Mouse (Mus musculus) neural tube, embryonic 14.5 days (tissue): ENCODE results near the gene Fignl2. TPM values are rescaled to one million over a fixed set of nuclear protein-coding genes. Genes with fewer than 3 reads are reported as not detected.

ENCODE experiments used
- ATAC-seq: fragments of 200-750 bp; cut with Nextera tagmentation; 2 replicates; pipeline ENCODE4 v1.8.0; 2017; ENCODE audit warnings: low read depth, mild to moderate bottlenecking, moderate TSS enrichment, moderate library complexity
- H3K27ac ChIP-seq: fragments of 300-500 bp; sonication (generic); 2 replicates; pipeline ENCODE4 v1.5.1; 2014; ENCODE audit warnings: low read depth, mild to moderate bottlenecking, control low read depth, low read length, moderate library complexity, mixed read lengths
- H3K27me3 ChIP-seq: fragments of 300-500 bp; sonication (generic); 2 replicates; pipeline ENCODE4 v1.6.1; 2014; ENCODE audit warnings: low read length; ENCODE audit not compliant: control insufficient read depth, insufficient read depth
- H3K36me3 ChIP-seq: fragments of 300-500 bp; sonication (generic); 2 replicates; pipeline ENCODE4 v1.6.1; 2014; ENCODE audit warnings: low read length, mixed read lengths; ENCODE audit not compliant: control insufficient read depth, insufficient read depth
- H3K4me1 ChIP-seq: fragments of 300-500 bp; sonication (generic); 2 replicates; pipeline ENCODE4 v1.6.1; 2014; ENCODE audit warnings: low read length; ENCODE audit not compliant: control insufficient read depth, insufficient read depth
- H3K4me2 ChIP-seq: fragments of 300-500 bp; sonication (generic); 2 replicates; pipeline ENCODE4 v1.6.1; 2014; ENCODE audit warnings: mild to moderate bottlenecking, low read depth, low read length, control low read depth
- H3K4me3 ChIP-seq: fragments of 300-500 bp; sonication (generic); 2 replicates; pipeline ENCODE4 v1.5.1; 2014; ENCODE audit warnings: low read depth, low read length, control low read depth, mixed read lengths
- H3K9ac ChIP-seq: fragments of 300-500 bp; sonication (generic); replicated peaks from 2 replicates; pipeline ENCODE4 v1.6.1; 2014; ENCODE audit warnings: low read depth, mild to moderate bottlenecking, control low read depth, low read length, mixed read lengths
- H3K9me3 ChIP-seq: fragments of 300-500 bp; sonication (generic); 2 replicates; pipeline ENCODE4 v1.6.1; 2016; ENCODE audit warnings: low read length; ENCODE audit not compliant: control insufficient read depth
- WGBS: fragments of 180-500 bp; shearing (Covaris S2); extraction: QIAGEN DNeasy Blood & Tissue Kit; methylation state at CpG from one replicate; pipeline ENCODE4 v1.1.7; 2014; 5-methylcytosine and 5-hydroxymethylcytosine counted together
- polyA plus RNA-seq: library from polyadenylated mRNA; unstranded; fragments of >200 nt; fragmentation: Nextera tagmentation; extraction: Ambion mirVana; gene quantifications from 2 replicates; pipeline ENCODE4 v1.2.1, GENCODE M21; 2014

The Fignl2 gene
- polyA plus RNA-seq, 1 experiment from 2014 or later, result 0.12 TPM

GRCm38 (mm10) chr15:101094979-101095378, 16.6 kb upstream of the Fignl2 start:
- Histone ChIP-seq H3K36me3 (no peaks in the 10 kb centered on the region), H3K27me3 (no peaks in the 10 kb centered on the region), H3K27ac (no peak overlapping the region), H3K9ac (no peak overlapping the region), H3K4me3 (no peak overlapping the region), H3K4me2 (no peak overlapping the region), H3K9me3 (no peaks in the 10 kb centered on the region), H3K4me1 (peaks cover 20% of the 10 kb centered on the region)
- ATAC-seq, result no peak
- 58% methylated on average over 9 of the region's 9 CpGs for WGBS

- peaks cover 20% of the 10 kb centered on the region for H3K4me1 ChIP-seq
- no peaks in the 10 kb centered on the region for H3K27me3 ChIP-seq
- H3K36me3 ChIP-seq, result no peaks in the 10 kb centered on the region
- 0 out of 2 replicates have a peak overlapping the region, but pooled peaks have one; percentile 16 for H3K27ac ChIP-seq
- H3K4me3 ChIP-seq, result no peak overlapping the region
- H3K9me3 ChIP-seq, result no peaks in the 10 kb centered on the region
- 39% methylated on average over 6 of the region's 6 CpGs for WGBS
- H3K4me2 ChIP-seq, result no peak overlapping the region
- no peak for ATAC-seq
- no peak overlapping the region for H3K9ac ChIP-seq
Measured at GRCm38 (mm10) chr15:101093988-101094387, 15.6 kb upstream of the Fignl2 start.

GRCm38 (mm10) chr15:101092829-101093648, 14.7 kb upstream of the Fignl2 start:
- Histone ChIP-seq H3K4me3 (no peak overlapping the region), H3K4me1 (peaks cover 17% of the 10 kb centered on the region), H3K27me3 (no peaks in the 10 kb centered on the region), H3K4me2 (peak overlapping the region; percentile 28; the same call in 1 of the 2 replicates), H3K36me3 (no peaks in the 10 kb centered on the region), H3K9me3 (no peaks in the 10 kb centered on the region), H3K9ac (no peak overlapping the region), H3K27ac (peak overlapping the region; percentile 76)
- WGBS, result 6% methylated on average over 25 of the region's 25 CpGs
- peak; percentile 92 for ATAC-seq

GRCm38 (mm10) chr15:101092121-101092828, 13.9 kb upstream of the Fignl2 start:
- no peaks in the 10 kb centered on the region for H3K9me3 ChIP-seq
- H3K27me3 ChIP-seq, result no peaks in the 10 kb centered on the region
- no peak overlapping the region for H3K4me3 ChIP-seq
- no peak overlapping the region; the same call in 1 of the 2 replicates for H3K9ac ChIP-seq
- WGBS, result 21% methylated on average over 14 of the region's 14 CpGs
- H3K27ac ChIP-seq, result peak overlapping the region; percentile 76
- peak overlapping the region; percentile 28; the same call in 1 of the 2 replicates for H3K4me2 ChIP-seq
- peaks cover 17% of the 10 kb centered on the region for H3K4me1 ChIP-seq
- peak; percentile 48; the same call in 1 of the 2 replicates for ATAC-seq
- no peaks in the 10 kb centered on the region for H3K36me3 ChIP-seq

GRCm38 (mm10) chr15:101091551-101091950, 13.2 kb upstream of the Fignl2 start:
- Histone ChIP-seq H3K4me3 (no peak overlapping the region), H3K4me1 (peaks cover 17% of the 10 kb centered on the region), H3K9me3 (no peaks in the 10 kb centered on the region), H3K27me3 (no peaks in the 10 kb centered on the region), H3K4me2 (no peak overlapping the region), H3K27ac (no peak overlapping the region), H3K36me3 (no peaks in the 10 kb centered on the region), H3K9ac (no peak overlapping the region)
- WGBS, result 97% methylated on average over 8 of the region's 8 CpGs
- ATAC-seq, result no peak

- Histone ChIP-seq H3K4me1 (peaks cover 11% of the 10 kb centered on the region), H3K9ac (no peak overlapping the region), H3K4me3 (no peak overlapping the region), H3K36me3 (no peaks in the 10 kb centered on the region), H3K9me3 (no peaks in the 10 kb centered on the region), H3K4me2 (no peak overlapping the region), H3K27me3 (no peaks in the 10 kb centered on the region), H3K27ac (no peak overlapping the region)
- no peak for ATAC-seq
- WGBS, result 25% methylated on average over 4 of the region's 4 CpGs
Measured at GRCm38 (mm10) chr15:101088291-101088690, 9.9 kb upstream of the Fignl2 start.

GRCm38 (mm10) chr15:101086956-101087355, 8.6 kb upstream of the Fignl2 start:
- 50% methylated on average over 3 of the region's 3 CpGs for WGBS
- Histone ChIP-seq H3K4me1 (no peaks in the 10 kb centered on the region; the same call in 1 of the 2 replicates), H3K36me3 (no peaks in the 10 kb centered on the region), H3K27ac (no peak overlapping the region), H3K4me2 (no peak overlapping the region), H3K4me3 (no peak overlapping the region), H3K9ac (no peak overlapping the region), H3K27me3 (no peaks in the 10 kb centered on the region), H3K9me3 (no peaks in the 10 kb centered on the region)
- ATAC-seq, result no peak

- H3K27me3 ChIP-seq, result no peaks in the 10 kb centered on the region
- no peaks in the 10 kb centered on the region for H3K36me3 ChIP-seq
- ATAC-seq, result no peak
- no peak overlapping the region for H3K4me2 ChIP-seq
- no peak overlapping the region for H3K27ac ChIP-seq
- WGBS, result 70% methylated on average over 9 of the region's 9 CpGs
- H3K4me1 ChIP-seq, result 0 out of 2 replicates have a peak, but pooled peaks cover 1% of the 10 kb centered on the region
- no peaks in the 10 kb centered on the region for H3K9me3 ChIP-seq
- no peak overlapping the region for H3K4me3 ChIP-seq
- no peak overlapping the region for H3K9ac ChIP-seq
Measured at GRCm38 (mm10) chr15:101086451-101086850, 8.1 kb upstream of the Fignl2 start.

- Histone ChIP-seq H3K9ac (no peak overlapping the region), H3K4me1 (0 out of 2 replicates have a peak, but pooled peaks cover 2% of the 10 kb centered on the region), H3K4me3 (no peak overlapping the region), H3K4me2 (no peak overlapping the region), H3K36me3 (no peaks in the 10 kb centered on the region), H3K27me3 (no peaks in the 10 kb centered on the region), H3K27ac (no peak overlapping the region), H3K9me3 (no peaks in the 10 kb centered on the region)
- no peak for ATAC-seq
- WGBS, result 81% methylated on average over 10 of the region's 10 CpGs
Measured at GRCm38 (mm10) chr15:101084499-101084898, 6.1 kb upstream of the Fignl2 start.
